Mouse (Mus musculus) left cerebral cortex, adult 8-10 months (tissue): ENCODE data around the gene Tubgcp5. TPM values are rescaled to one million over a fixed set of nuclear protein-coding genes. Genes with fewer than 3 reads are reported as not detected.

ENCODE experiments used
- DNase-seq, 2 experiments: peaks; one replicate each; pipeline ENCODE4 v3.0.0; 2022; ENCODE audit warnings: low spot score in 2 of 2
- total RNA-seq, 4 experiments: library from RNA; stranded (reverse); gene quantifications; 2 replicates each; pipeline ENCODE4 v1.2.4; 2022

The Tubgcp5 gene
- total RNA-seq, 4 experiments from 2014 or later = 33.0 to 42.7 (median 37.6) TPM

DNA sequence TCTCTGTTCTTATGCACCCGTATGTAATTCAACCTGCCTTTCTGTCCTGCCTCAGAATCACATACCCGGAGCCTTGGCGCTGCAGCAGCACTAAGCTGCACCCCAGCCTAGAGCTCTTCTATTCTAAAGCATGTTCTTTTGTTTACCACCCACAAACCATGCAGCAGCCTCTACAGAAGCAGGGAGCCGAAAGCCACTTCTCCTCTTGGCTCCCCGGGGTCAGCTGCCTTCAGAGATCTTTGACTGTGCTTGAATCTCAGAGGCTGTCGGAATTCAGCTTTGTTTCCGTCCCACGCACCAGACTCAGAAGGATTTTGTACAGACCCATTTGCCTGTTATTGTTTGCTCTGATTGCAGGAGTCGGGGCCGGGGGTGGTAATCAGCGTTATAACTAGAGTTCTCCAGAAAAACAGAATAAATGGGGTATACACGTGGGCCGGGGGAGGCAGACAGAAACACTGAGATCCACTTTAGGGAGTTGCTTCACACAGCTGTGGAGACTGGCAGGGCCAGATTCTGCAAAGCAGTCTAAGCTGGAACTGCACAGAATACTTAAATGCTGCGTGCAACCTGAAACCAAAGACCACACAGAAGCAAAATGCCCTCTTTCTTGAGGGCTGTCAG is 56.1 kb downstream of the Tubgcp5 start:
- DNase-seq = peak in 1 of 2 experiments; percentile 82

DNA sequence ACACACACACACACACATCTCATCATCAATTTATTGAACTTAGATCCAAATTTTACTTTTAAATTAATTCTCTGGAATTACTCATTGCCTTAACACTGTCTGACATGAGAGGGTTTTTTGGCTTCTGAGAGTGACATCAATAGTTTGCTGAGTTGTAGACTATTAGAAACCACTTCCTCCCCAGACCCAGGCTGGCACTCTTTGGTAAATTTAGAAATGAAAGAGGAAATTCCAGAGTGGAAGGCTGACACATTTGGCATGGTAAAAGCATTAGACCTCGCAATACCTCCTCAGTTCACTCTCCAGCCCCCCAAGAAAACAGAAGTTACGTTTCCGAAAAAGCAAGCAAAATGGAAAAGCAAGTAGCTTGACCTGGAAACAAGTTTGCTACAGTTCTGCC is 58.8 kb downstream of the Tubgcp5 start:
- DNase-seq = no peak

DNA sequence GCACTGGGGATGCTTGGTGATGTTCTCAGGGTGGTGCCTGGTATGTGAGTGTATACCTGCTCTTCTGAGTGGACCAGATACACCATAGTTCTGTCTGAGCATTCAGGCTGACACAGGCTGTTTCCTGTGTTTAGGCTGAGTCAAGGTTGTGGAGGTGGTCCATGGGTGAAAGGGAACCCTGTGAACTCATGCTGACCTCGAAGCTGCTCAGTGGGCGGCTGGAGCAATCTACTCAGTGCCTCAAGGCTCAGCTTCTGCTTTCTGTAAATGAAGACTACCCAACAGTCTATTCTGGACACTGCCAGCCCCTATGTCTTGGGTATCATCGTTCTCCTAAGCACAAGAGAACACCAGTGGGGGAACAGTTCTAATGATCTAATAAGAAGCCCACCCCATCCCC is 61.6 kb downstream of the Tubgcp5 start:
- no peak for DNase-seq

- no peak for DNase-seq
Observed at GRCm38 (mm10) chr7:55856741-55857140, 62.8 kb downstream of the Tubgcp5 start.

- DNase-seq = no peak
Observed at GRCm38 (mm10) chr7:55857729-55858128, 63.8 kb downstream of the Tubgcp5 start.

DNA sequence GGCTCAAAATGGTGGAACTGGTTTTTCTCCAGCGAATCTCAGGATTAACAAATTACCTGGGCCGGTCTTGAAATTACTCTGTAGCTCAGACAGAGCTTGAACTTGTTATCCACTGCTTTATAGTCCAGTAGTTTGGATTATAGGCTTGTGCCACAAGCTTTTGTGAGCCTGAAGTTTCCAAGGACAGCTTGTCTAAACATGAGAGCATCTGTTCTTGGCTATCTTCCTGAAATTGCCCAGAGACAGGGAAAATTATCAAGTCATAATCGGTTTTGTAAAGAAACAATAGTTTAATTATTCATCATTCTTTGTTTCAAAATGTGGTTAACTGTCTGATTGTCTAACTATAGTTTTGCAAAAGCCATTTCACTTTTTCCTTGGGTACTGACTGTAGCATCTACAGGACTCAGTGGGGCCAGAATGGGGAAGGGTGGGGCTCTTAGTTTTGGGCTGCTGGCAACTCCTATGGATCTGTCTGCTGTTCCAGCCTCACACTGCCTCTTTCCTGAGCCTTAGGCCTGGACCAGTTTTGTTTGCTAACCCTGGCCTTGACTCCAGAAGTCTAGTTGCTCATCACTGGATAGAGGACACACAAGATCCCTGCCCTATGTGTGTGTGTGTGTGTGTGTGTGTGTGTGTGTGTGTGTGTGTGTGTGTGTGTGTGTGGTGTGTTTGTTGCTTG is 65.0 kb downstream of the Tubgcp5 start:
- DNase-seq = no peak

DNA sequence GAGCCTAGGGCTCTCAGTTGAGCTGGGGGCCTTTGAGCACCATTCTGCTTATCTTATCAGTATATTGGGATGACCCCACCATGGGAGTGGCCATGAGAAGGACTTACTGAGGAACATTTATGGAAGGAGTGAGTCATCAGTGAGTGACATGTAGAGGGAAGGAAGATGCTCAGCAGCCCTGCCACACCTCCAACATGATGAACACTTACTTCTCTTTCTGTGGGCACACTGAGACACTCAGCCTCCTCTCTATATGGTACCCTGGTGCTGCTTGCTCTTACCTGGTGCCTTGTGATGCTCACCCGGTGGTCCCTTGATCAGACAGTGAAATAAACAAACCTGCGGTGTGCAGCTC is 65.5 kb downstream of the Tubgcp5 start:
- no peak for DNase-seq

DNA sequence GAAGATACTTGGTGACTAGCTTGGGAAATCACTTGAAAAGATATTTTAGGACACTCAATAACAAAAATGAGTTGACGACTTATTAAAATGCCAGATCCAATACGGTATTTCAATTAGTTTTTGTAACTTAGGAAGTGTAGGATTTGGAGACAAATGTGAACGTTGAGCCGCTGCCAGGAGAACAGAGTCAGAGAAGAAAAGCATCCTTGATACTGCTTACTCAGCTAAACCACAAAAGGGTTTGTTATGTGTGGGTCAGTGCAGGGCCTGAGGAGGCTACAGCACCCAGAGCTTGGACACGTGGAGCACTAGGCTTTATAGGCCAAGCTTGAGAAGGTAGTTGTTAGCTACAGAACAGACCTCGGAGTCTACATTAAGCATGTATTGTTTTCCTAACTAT is 66.0 kb downstream of the Tubgcp5 start:
- DNase-seq = no peak

DNA sequence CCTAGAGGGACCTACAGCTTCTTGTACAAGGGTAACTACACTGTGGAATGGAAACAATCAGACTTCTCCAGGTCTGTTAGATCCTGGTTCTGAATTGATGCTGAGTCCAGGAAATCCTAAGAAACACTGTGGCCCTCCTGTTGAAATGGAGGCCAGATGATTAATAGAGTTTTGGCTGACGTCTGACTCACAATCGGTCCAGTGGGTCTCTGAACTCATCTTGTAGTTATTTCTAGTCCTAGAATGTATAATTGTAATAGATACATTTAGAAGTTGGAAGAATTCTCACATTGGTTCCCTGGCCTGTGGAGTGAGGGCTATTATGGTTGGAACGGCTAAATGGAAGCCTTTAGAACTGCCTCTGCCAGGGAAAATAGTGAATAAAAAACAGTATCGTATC is 67.2 kb downstream of the Tubgcp5 start:
- no peak for DNase-seq

DNA sequence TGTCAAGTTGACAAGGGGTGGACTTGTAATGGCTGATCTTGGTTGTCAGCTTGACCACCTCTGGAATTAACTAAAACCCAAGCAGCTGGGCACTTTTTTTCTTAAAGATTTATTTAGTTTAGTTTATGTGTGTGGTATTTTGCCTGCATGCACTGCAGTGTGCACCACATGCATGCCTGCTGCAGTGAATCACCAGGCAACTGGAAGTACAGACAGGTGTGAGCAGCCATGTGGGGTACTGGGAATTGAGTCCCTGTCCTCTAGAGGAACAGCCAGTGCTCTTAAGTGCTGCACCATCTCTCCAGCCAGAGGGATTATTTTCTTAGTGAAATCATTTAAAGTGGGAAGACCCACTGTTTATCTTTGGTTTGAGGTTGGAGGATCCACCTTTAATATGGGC is 71.1 kb downstream of the Tubgcp5 start:
- no peak for DNase-seq

DNA sequence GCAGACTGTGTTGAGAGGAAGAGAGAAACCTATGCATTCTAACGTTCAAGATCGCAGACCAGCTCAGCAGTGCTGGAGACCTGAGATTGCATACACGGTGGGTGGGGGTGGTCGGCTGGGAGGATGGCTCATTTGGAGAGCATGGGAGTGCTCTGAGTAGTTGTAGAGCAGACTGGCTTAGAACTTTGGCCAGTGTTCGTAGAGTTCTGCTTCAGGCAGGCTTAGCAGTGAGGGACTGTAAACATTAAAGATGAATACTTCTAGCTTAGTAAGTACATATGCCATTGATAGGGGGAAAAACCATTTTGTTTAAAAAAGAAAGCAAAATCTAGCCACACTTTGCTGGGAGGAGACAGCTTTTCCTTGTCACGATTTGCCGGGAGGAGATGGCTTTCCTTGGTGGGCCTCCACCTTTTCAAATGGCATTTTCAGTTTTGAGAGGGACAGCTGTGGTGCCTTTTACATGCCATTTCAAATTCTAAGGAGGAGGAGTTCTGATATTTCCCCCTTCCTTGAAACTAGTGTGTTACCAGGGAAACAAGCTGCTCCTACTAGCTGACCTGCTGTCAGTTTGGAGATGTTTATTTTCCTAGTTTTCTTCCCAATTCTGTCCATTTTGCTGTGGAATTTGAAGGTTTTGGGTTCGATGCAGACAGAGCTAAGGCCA is 71.9 kb downstream of the Tubgcp5 start:
- no peak for DNase-seq

DNA sequence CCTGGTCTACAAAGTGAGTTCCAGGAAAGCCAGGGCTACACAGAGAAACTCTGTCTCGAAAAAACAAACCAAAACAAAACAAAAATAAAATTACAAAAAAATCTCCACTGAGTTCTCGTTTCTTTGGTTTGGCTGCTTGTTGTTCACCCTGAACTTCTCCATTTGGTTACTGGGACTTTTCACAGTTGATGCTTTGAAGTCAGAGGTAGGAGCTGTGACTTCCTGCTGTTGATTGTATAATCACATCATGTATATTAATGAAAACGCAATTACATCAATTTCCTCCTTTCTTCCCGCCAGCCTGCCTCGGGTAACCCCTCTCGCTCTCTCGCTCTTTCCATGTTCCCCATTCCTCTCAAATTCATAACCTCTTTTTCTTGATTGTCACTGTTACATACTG is 74.3 kb downstream of the Tubgcp5 start:
- no peak for DNase-seq

DNA sequence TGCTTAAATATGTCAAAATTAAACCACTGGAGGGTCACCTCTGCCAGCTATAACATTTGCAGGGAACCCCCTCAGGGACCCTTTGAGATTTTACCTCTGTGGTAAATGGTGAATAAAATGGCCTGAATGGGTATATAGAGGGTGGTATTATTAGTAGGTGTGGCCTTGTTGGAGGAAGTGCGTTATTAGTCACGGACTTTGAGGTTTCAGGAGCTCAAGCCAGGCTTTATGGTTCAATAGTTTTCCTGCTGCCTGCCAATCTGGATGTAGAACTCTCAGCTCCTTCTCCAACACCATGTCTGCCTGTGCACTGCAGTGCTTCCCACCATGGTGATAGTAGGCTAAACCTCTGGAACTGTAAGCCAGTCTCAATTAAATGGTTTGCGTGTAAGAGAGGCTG is 75.3 kb downstream of the Tubgcp5 start:
- no peak for DNase-seq

DNA sequence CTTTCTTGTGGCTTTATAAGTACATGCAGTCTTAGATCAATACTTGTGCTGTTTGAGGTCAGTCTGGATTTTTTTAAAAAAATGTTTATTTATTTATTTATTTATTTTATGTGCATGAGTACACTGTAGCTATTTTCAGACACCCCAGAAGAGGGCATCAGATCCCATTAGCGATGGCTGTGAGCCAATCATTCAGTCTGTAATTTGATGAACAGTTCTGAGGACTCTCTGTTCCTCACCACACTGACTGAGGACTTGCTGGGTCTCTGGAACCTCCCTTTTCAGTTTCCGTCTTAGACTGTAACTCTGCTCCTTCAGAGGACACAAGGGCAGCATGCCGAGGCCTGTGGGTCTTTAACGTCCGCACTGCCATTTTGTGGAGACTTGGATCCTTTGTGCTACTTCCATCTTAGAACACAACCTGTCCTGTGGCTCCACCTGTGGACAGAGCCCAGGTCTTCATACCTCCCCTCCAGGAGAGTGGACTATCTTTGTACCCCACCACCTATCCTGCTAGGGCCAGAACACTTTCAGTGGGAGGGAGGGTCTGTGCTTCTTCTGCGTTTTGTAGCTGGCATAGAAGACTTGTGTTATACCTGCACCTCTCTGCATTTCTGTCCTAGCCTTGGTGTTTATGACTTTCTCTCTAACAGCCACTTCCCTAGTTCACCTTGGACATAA is 76.5 kb downstream of the Tubgcp5 start:
- DNase-seq = no peak

DNA sequence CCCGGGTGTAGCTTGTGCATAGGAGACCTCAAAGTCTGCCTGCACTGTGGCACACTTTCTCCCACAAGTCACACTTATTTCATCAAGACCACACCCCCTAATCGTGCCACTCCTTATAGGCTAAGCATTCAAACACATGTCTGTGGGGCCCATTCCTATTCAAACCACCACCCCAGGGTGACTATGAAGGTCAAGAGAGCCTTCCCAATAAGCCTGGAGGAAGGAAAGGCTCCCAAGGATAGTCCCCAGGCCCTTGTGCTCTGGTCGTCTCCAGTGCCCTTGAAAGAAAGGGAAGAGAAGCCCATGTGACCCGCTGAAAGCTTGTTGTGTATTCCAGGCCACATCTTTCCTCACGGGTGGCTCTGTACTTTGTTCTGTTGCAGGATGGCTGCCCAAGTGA is 77.5 kb downstream of the Tubgcp5 start:
- no peak for DNase-seq

DNA sequence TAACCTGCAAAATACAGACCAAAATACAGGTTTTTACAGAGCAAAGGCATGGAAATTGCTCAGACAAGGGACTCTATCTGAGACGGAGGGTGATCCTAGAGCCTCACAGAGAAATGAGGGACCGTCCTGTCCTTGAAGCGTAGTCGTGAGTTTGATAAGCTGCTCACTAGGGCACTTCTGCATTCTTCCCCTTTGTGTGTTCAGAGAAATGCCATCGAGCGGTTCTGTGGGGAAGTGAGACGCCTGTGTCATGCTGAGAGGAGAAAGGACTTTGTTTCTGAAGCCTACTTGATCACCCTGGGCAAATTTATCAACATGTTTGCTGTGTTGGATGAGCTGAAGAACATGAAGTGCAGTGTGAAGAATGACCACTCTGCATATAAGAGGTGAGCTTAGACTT is 80.7 kb downstream of the Tubgcp5 start:
- no peak for DNase-seq

DNA sequence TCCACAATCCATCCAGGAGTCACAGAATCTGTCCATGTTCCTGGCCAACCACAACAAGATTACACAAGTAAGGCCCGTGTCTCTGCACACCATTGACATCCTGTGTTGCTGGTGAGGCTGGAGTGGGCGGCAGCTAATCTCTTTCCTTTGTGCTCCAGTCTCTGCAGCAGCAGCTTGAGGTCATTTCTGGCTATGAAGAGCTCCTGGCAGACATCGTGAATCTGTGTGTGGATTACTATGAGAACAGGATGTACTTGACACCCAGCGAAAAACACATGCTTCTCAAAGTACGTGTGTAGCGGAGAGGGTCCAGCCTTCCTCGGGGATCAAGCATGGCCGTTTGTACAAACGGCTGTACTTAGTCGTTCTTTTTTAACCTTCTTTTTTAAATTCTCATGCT is 83.8 kb downstream of the Tubgcp5 start:
- DNase-seq = no peak

DNA sequence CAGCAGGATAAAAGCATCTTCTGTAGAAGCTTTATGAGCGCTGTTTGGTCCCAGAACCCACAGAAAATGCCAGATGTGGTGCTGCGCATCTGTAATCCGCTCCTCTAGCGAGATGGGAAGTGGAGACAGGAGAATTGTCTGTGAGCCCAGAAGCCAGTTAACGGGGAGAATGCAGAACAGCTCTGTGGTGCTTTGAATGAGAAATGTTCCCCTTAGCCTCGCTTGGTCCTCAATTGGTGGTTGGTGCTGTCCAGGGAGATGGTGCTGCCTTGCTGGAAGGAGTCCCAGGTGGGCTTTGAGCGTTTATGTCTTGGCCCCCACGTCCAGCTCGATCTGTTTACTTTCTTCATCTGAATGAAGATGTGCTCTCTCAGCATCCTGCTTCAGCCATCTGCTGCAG is 86.9 kb downstream of the Tubgcp5 start:
- DNase-seq = no peak
